Mouse (Mus musculus): ENCODE measurements around the gene Ercc1. TPM values are rescaled to one million over a fixed set of nuclear protein-coding genes. Genes with fewer than 3 reads are reported as not detected.

The Ercc1 gene
- polyA plus RNA-seq, 2 experiments from 2014 or later = 61.1 to 72.3 TPM

DNA sequence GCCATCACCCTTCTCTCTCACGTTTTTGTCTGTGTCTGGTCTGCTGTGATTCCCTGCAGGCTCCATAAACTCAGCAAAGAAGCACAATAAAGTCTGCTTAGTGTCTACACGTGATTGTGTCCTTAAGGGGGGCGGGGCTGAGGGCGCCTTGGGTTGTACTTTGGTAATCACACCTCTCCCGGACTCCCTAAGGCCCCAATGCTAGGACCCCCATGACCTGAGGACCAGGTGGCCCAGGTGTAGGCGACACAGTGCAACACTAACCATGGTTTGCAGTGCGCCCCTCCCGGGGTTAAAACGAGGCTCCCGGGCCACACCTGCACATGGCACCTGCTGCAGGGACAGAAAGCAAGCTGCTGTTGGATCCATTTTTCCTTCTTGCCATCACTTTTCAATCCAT lies 3.3 kb upstream of the Ercc1 start:
- ATAC-seq = no peak

- no peak for ATAC-seq
These were observed 2.7 kb upstream of the Ercc1 start for GRCm38 (mm10) chr7:19341761-19342409.

DNA sequence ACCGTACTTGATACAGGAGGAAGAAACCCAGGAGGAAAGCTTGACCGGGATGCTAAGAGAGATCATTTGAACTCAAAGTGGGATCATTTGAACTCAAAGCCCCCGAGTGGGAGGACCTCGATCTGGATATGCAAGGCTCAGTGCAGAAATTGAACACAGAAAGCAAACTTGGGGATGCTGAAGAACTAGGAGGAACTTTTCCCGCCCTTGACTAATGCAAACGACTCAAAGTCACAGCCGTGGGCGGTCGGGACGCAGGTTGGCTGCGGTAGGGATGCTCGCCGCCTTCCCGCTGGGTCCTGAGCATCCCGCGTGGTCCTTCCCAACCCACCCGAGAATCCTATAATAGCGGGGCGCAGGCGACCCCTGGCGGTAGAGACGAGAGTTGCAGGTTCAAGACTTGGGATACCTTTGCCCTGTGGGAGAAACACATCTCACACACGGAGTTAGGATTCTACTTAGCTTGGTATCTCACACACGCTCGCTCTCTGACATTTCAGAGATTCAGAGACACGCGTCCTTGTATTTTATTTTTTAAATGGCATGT lies 2.0 kb upstream of the Ercc1 start:
- ATAC-seq = no peak

DNA sequence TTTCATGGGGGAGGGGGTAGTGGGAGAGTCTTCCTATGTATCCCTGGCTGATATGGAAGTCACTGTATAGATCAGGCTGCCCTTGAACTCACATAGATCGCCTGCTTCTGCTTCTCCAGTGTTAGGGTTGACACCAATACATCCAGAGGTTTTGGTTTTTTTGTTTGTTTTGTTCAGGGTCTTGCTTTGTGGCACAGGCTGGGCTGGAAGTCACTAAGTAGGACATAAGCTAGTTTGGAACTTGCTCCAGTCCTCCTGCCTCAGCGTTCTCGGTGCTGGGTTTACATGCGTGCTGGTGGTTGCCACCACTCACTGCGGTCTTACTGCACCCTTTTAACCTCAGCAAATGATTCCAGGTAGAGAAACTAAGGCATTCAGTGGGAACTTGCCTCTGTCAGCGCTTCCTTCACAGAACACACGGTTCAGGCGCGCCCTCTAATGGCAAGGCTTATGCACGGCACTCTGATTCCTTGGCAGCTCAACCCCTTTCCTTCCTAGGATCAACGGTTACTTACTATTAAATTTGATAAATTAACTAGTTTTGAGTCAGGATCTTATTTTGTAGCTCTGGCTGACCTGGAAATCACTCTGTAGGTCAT lies 1.3 kb upstream of the Ercc1 start:
- no peak for ATAC-seq

DNA sequence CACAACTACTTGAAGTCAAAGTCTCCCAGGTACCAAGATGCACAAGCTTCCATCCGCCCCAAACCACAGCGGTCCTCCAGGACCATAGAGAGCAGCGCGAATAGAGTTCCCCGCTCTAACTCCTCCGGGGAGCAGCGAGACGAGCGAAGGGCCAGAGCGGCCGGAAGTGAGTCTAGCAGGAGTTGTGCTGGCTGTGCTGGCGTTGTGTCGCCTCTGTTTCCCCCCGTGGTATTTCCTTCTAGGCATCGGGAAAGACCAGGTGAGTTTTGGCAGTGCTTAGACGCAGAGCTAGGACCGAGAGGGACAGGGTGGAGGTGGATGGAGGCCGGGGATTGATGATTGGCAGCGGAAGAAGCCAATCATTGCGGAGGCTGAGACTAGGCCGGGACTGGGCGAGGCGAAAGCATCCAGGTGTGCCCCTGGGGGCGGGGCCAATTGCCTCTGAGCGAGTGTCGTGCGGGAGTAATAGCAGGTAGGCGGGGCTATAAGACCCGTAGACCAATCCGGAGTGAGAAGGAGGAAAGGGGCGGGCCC lies 427 bp downstream of the Ercc1 start:
- ATAC-seq = peak; percentile 91

GRCm38 (mm10) chr7:19349188-19349915 lies 4.8 kb downstream of the Ercc1 start:
- no peak for ATAC-seq

DNA sequence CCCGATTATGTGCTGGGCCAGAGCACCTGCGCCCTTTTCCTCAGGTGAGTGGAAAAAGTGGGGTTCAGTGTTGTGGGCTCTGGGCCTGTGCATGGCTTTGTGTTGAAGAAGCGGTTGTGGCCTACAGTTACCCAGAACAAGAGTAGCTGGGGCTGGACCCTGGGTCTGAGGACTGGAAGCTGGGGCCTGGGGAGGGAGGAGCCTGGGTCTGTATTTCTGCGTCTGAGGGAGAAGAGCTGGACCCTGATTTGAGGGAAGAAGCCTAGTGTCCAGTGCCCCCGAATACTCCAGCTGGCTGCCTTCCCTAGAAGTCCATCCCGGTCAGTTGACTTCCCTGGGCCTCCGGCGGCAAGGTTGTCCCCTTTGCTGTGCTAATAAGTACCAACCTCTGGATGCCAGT lies 5.6 kb downstream of the Ercc1 start:
- no peak for ATAC-seq

GRCm38 (mm10) chr7:19354991-19355390 lies 10.4 kb downstream of the Ercc1 start:
- no peak for ATAC-seq

- ATAC-seq = no peak
These were observed 11.7 kb downstream of the Ercc1 start for GRCm38 (mm10) chr7:19356311-19356710.

GRCm38 (mm10) chr7:19357381-19358375 lies 13.1 kb downstream of the Ercc1 start:
- ATAC-seq = no peak

DNA sequence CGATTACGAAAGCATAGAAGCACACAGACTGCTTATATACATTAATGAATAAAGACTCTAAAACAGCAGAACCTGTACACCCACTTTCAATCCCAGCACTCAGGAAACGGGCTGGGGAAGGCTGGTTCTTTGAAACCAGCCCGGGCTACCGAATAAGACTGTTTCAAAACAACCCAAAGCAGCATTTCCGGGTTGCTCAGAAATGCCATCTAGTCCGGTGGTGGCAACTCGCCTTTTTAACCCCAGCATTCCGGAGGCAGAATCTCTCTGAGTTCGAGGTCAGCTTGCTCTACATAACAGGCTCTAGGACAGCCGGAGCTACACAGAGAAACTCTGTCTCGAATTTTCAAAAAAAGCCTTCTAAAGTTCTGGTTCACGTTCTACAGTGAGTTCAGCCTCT lies 14.1 kb downstream of the Ercc1 start:
- ATAC-seq = no peak

DNA sequence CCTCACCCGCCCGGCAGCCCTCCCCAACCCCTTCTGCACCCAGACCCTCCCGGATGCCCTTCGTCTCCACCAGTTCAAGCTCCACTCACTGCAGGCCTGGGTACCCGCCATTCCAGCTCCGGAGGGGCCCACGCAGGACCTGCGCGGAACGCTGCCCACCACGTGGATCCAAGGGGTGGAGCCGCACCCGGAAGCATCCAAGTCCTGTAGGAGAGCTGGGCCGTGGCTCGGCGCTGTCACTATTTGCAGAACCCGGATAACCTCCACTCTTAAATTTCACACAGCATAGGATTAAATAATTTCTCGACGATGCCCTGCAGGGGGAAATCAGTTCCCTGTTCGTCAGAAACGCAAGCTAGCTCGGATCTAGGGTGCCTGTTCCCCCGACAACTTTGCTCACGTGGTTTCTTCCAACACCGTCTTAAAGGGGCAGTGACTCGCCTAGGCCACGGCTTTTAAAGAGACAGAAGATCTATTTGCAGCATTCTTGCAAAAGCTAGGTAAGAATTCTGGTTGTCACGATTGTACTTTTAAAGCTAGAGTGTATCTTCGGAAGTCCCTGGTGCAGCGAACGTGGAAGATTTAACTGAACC lies 14.8 kb downstream of the Ercc1 start, which contains the start of the genes Cd3eap and Ppp1r13l:
Gene Cd3eap, minus strand, starts transcription at position 185 of the 593 bp plus-strand sequence.
Gene Ppp1r13l, plus strand, starts transcription at position 451 of the 593 bp plus-strand sequence.
- ATAC-seq = peak; percentile 81

DNA sequence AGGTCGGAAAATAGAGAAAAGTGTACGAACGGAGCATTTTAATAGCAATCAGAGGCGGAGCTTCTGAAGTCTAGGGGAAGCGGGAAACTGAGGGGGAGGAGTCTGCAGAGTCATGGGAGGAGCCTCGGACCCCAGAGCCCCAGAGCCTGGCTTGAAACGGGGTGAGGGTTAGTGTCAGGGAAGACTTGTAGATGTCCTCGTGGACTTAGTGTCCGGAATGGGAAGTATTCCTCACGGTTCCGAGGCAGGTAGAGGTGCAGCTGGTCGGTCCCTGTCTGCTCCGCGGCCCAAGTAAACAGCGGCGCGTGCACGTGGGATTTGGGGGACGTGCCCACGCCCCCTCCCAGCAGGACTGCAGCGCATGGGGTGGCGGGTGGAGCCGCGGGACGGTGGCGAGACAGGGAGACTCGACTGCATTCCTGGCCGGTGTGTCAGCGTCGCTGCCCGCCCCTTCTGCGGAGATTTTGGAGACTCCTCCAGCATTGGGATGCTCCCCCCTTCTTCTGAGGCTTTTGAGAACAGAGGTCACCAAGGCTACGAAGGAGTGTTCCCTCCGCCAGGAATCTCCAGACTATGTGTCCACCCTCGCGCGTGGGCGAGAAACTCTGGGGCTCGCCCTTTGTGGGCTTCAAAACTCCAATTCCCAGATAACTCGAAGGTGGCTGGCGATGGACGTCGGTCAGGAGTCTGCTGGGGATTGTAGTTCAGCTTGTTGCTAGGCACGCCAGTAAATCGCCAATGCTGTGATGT lies 15.5 kb downstream of the Ercc1 start:
- peak; percentile 34 for ATAC-seq

DNA sequence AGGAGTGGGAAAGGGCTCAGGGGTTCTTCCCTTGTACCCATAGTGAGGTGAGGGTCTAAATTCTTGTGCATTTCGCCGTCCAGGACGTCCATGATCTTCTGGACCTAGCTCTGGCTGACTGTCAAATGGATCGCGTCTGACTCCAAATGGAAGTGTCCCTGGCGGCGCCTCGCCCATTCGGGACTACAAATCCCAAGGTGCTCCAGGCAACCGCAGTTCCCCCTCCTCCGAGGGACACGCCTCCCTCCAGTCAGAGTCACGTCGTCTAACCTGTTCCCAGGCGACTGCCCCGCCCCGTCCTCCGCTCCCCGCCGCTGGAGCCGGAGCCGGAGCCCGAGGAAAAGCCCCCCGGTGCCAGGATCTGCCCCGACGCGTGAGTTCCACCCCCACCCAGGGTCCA lies 16.4 kb downstream of the Ercc1 start:
- ATAC-seq = no peak

- ATAC-seq = peak; percentile 36
These were observed 17.1 kb downstream of the Ercc1 start for GRCm38 (mm10) chr7:19361720-19362119.

- ATAC-seq = no peak
These were observed 17.7 kb downstream of the Ercc1 start for GRCm38 (mm10) chr7:19362276-19362675.

DNA sequence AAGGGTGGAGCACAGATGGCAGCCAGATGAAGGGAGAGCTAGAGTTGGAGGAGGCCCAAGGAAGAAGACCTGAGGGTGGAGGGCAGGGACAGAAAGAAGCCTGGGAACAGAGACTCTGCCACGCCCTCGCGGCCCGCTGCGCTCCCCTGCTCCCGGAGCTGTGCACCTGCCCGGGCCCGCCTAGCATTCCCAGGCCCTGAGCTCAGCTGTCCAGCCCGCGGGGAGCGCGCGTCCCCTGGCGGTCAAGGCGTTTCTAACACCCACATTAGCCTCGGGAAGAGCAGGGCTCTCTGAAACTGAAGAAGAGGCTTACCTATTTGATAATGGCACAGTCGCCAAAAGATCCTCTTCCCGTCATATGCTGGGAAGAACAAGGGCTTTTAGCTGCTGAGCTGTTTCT lies 19.3 kb downstream of the Ercc1 start:
- no peak for ATAC-seq

- no peak for ATAC-seq
These were observed 20.8 kb downstream of the Ercc1 start for GRCm38 (mm10) chr7:19365376-19365775.

DNA sequence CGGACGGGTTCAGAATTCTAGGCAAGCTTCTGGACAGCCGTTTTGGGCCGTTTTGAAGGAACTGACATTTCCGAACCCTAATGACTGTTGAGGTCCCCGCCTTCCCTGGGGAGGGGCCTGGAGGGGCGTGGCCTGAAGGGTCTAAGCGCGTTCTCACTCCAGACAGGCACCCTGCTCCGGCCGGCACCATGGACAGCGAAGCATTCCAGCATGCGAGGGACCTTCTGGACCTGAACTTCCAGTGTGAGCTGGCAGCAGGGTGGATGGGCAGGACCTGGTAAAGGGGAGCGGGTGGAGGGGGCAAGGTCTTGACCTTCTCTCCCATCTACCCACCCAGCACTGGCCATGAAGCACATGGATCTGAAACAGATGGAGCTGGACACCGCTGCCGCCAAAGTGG lies 23.8 kb downstream of the Ercc1 start:
- ATAC-seq = no peak

GRCm38 (mm10) chr7:19369823-19370425 lies 25.3 kb downstream of the Ercc1 start:
- peak; percentile 86 for ATAC-seq

Measured in activated CD4-positive, CD25-positive, alpha-beta regulatory T cell, adult 4 months (primary cell).